Mouse (Mus musculus): ENCODE measurements around the gene Dab2ip. TPM values are rescaled to one million over a fixed set of nuclear protein-coding genes. Genes with fewer than 3 reads are reported as not detected.
A peak's percentile ranks its signal among the peaks of the same experiment; 100 is the strongest.

Dab2ip gene
- polyA plus RNA-seq, 1 experiment from 2014 or later: 27.0 TPM

DNA sequence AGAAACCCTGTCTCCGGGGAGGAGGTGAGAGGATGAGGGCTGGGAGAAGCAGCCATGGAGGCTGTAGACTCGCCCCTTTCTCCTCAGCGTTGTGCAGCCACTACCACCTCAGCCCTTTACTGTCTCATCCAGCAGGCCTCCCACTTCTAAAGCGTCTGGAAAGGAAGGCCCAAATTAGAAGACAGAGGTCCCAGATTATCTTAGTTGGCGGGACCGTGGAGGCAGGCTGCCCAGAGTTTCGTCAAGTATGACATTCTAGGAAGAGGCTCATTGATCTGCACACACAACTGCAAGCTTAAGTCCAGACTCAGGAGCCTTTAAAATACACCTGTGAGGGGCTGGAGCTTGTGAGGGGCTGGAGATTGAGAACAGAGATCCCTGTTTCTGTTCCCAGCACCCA is 84.2 kb downstream of the Dab2ip start:
- 79% methylated on average over 7 of the region's 7 CpGs for WGBS
- H3K4me3 ChIP-seq (ENCODE audit: low read length): no peak overlapping the region
- no peak for ATAC-seq

DNA sequence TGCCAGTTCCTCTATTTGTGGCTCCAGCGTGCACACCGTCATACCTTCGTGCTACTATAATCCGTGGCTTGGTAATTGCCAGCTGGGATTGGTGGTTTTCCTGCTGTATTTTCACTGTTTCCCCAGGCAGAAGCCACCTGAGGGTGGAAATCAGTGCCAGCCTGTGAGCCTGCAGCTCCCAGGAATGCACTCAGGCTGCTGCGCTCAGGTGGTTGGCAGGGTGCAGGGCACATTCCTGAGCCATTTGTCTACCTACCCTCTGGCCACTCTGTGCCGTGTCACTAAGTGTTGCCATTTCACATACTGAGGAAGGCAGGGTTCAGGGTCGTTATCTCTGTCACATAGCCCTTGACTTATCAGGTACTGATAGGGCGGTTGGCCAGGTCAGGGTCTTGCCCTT is 88.5 kb downstream of the Dab2ip start:
- no peak for ATAC-seq
- H3K27me3 ChIP-seq (replicated peaks; ENCODE audit: control insufficient read depth, insufficient read depth, low read length): no peaks in the 10 kb centered on the region
- no peak overlapping the region for H3K27ac ChIP-seq (ENCODE audit: low read length)
- H3K36me3 ChIP-seq (ENCODE audit: control insufficient read depth, insufficient read depth, low read length): peaks cover 4% of the 10 kb centered on the region; the same call in 1 of the 2 replicates
- no peak overlapping the region for H3K4me2 ChIP-seq (ENCODE audit: low read depth, low read length)
- no peaks in the 10 kb centered on the region for H3K9me3 ChIP-seq (ENCODE audit: control insufficient read depth, low read length)
- H3K4me1 ChIP-seq (ENCODE audit: control insufficient read depth, insufficient read depth, low read length): peaks cover 8% of the 10 kb centered on the region
- H3K9ac ChIP-seq (ENCODE audit: low read depth, low read length): no peak overlapping the region
- H3K4me3 ChIP-seq (ENCODE audit: low read length): no peak overlapping the region
- 78% methylated on average over 8 of the region's 8 CpGs for WGBS

More for the DNA sequence above, 84.2 kb downstream of the Dab2ip start:
- Histone ChIP-seq H3K4me1 (ENCODE audit: control insufficient read depth, insufficient read depth, low read length) (peaks cover 5% of the 10 kb centered on the region; the same call in 1 of the 2 replicates), H3K36me3 (ENCODE audit: control insufficient read depth, insufficient read depth, low read length) (peaks cover 4% of the 10 kb centered on the region; the same call in 1 of the 2 replicates), H3K9ac (ENCODE audit: low read depth, low read length) (no peak overlapping the region), H3K4me2 (ENCODE audit: low read depth, low read length) (no peak overlapping the region), H3K27me3 (replicated peaks; ENCODE audit: control insufficient read depth, insufficient read depth, low read length) (no peaks in the 10 kb centered on the region), H3K27ac (ENCODE audit: low read length) (no peak overlapping the region), H3K9me3 (ENCODE audit: control insufficient read depth, low read length) (no peaks in the 10 kb centered on the region)

DNA sequence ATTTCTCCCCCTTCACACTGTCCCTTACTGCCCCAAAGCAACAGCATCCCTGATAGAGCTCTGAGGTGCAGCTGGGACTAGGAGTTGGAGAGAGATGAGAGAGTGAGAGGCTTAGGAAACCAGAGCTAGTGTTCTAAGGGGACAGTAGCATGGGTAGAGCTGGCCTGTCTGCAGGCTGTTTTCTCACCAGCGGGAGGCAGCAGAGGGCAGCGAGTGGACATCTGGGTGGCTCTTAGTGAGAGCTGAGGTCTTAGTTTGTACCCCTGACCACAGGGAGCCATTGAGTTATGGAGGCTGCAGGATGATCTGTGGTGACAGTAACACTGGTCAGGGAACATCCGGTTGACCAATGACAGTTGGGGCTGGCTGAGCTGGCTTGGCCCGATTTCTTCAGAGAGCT is 91.6 kb downstream of the Dab2ip start:
- peaks cover 4% of the 10 kb centered on the region; the same call in 1 of the 2 replicates for H3K36me3 ChIP-seq (ENCODE audit: control insufficient read depth, insufficient read depth, low read length)
- WGBS: 40% methylated on average over 4 of the region's 4 CpGs
- H3K27ac ChIP-seq (ENCODE audit: low read length): no peak overlapping the region
- no peak overlapping the region for H3K4me2 ChIP-seq (ENCODE audit: low read depth, low read length)
- H3K4me3 ChIP-seq (ENCODE audit: low read length): no peak overlapping the region
- no peaks in the 10 kb centered on the region for H3K27me3 ChIP-seq (replicated peaks; ENCODE audit: control insufficient read depth, insufficient read depth, low read length)
- no peaks in the 10 kb centered on the region for H3K9me3 ChIP-seq (ENCODE audit: control insufficient read depth, low read length)
- peaks cover 20% of the 10 kb centered on the region for H3K4me1 ChIP-seq (ENCODE audit: control insufficient read depth, insufficient read depth, low read length)
- H3K9ac ChIP-seq (ENCODE audit: low read depth, low read length): no peak overlapping the region
- ATAC-seq: peak; percentile 49

DNA sequence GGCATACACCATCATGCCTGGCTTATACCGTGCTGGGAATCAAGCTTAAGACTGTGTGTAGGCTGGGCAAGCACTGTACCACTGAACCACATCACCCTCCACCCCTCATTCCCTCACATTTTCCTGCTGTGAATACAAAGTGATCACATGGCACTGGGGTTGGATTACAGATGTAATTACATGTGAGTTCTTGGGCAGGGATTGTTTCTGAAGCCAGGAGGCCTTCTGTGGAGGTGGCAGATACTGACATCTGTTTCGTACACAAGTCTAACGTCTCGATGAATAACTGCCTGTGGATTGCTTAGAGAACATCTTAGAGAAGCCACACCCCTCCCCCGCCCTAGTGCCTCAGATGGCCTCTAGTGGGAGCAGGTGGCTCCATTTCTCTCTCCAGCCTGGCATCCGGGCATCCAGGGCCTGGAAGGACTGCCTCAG is 93.2 kb downstream of the Dab2ip start:
- WGBS: 45% methylated on average over 6 of the region's 6 CpGs

DNA sequence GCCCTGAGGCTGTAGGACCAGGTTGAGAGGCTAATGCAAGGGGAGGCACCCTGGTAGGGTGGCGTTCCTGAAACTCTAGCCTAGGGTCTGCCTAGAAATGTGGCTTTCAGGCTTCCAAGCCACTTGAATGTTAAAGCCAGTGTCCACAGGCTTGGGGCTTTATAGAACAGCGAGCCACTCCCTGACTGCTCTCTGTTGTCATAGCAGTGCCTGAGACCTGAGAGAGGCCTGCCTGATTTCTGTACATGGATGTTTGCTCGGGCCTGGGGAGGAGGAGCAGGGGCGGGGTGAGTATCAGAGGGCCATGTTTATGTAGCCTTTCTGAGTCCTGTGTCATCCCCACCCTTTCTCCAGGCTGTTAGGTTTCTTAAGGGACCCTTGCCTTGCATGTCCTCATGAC is 94.9 kb downstream of the Dab2ip start:
- Histone ChIP-seq H3K9ac (ENCODE audit: low read depth, low read length) (no peak overlapping the region), H3K9me3 (ENCODE audit: control insufficient read depth, low read length) (no peaks in the 10 kb centered on the region), H3K4me3 (ENCODE audit: low read length) (no peak overlapping the region), H3K27me3 (replicated peaks; ENCODE audit: control insufficient read depth, insufficient read depth, low read length) (no peaks in the 10 kb centered on the region), H3K27ac (ENCODE audit: low read length) (no peak overlapping the region), H3K4me2 (ENCODE audit: low read depth, low read length) (no peak overlapping the region), H3K4me1 (ENCODE audit: control insufficient read depth, insufficient read depth, low read length) (peaks cover 28% of the 10 kb centered on the region), H3K36me3 (ENCODE audit: control insufficient read depth, insufficient read depth, low read length) (no peaks in the 10 kb centered on the region; the same call in 1 of the 2 replicates)
- 66% methylated on average over 4 of the region's 4 CpGs for WGBS
- peak; percentile 36; the same call in 1 of the 2 replicates for ATAC-seq

More for the DNA sequence above, 93.2 kb downstream of the Dab2ip start:
- Histone ChIP-seq H3K9ac (ENCODE audit: low read depth, low read length) (no peak overlapping the region), H3K27me3 (replicated peaks; ENCODE audit: control insufficient read depth, insufficient read depth, low read length) (no peaks in the 10 kb centered on the region), H3K4me2 (ENCODE audit: low read depth, low read length) (no peak overlapping the region), H3K4me1 (ENCODE audit: control insufficient read depth, insufficient read depth, low read length) (peaks cover 23% of the 10 kb centered on the region), H3K4me3 (ENCODE audit: low read length) (no peak overlapping the region), H3K9me3 (ENCODE audit: control insufficient read depth, low read length) (no peaks in the 10 kb centered on the region), H3K36me3 (ENCODE audit: control insufficient read depth, insufficient read depth, low read length) (no peaks in the 10 kb centered on the region), H3K27ac (ENCODE audit: low read length) (no peak overlapping the region)
- ATAC-seq: no peak

DNA sequence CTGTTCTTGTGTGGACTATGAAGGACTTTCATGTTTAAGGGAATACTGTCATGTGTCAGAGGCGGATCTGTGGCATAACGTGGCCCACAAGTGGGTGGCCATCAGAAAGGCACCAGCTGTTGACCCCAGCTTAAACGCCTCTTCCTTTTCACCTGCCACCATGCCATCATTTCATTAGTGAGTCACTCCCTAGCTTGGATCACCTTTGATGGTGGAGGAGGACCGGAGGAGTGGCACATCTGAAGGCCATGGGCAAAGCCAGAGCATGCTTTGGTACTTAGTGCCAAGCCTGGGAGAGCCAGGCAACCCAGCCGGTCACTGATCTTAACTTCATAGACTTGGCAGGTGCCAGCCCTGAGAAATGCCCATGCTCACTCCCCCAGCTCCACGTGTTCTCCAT is 96.7 kb downstream of the Dab2ip start:
- Histone ChIP-seq H3K4me3 (ENCODE audit: low read length) (no peak overlapping the region), H3K27ac (ENCODE audit: low read length) (no peak overlapping the region), H3K4me2 (ENCODE audit: low read depth, low read length) (no peak overlapping the region), H3K27me3 (replicated peaks; ENCODE audit: control insufficient read depth, insufficient read depth, low read length) (no peaks in the 10 kb centered on the region), H3K9ac (ENCODE audit: low read depth, low read length) (no peak overlapping the region), H3K9me3 (ENCODE audit: control insufficient read depth, low read length) (no peaks in the 10 kb centered on the region), H3K4me1 (ENCODE audit: control insufficient read depth, insufficient read depth, low read length) (peaks cover 35% of the 10 kb centered on the region), H3K36me3 (ENCODE audit: control insufficient read depth, insufficient read depth, low read length) (no peaks in the 10 kb centered on the region; the same call in 1 of the 2 replicates)
- ATAC-seq: no peak
- 88% methylated on average over 6 of the region's 6 CpGs for WGBS

DNA sequence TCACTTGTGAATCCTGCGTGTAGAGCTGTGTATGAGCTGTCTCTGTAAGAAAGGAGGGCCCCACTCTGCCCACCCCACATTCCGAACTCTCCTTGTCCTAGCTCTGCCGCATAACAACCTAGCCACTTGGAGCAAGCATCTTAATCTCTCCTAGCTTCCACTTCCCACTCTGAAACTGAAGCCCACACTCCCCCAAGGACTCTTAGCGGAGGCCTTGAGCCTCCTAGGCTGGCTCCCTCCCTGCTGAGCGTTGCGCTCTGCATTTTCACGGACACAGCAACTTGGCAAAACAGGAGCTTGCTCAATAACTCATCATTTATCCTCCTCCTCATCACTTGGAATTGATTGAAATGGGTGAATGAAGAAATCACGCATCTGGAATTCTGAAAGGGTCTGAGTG is 97.9 kb downstream of the Dab2ip start:
- peaks cover 39% of the 10 kb centered on the region for H3K4me1 ChIP-seq (ENCODE audit: control insufficient read depth, insufficient read depth, low read length)
- H3K36me3 ChIP-seq (ENCODE audit: control insufficient read depth, insufficient read depth, low read length): no peaks in the 10 kb centered on the region; the same call in 1 of the 2 replicates
- H3K9me3 ChIP-seq (ENCODE audit: control insufficient read depth, low read length): no peaks in the 10 kb centered on the region
- no peak overlapping the region for H3K4me2 ChIP-seq (ENCODE audit: low read depth, low read length)
- no peak overlapping the region for H3K27ac ChIP-seq (ENCODE audit: low read length)
- no peak overlapping the region for H3K4me3 ChIP-seq (ENCODE audit: low read length)
- no peak for ATAC-seq
- no peak overlapping the region for H3K9ac ChIP-seq (ENCODE audit: low read depth, low read length)
- H3K27me3 ChIP-seq (replicated peaks; ENCODE audit: control insufficient read depth, insufficient read depth, low read length): no peaks in the 10 kb centered on the region
- WGBS: 69% methylated on average over 8 of the region's 8 CpGs

DNA sequence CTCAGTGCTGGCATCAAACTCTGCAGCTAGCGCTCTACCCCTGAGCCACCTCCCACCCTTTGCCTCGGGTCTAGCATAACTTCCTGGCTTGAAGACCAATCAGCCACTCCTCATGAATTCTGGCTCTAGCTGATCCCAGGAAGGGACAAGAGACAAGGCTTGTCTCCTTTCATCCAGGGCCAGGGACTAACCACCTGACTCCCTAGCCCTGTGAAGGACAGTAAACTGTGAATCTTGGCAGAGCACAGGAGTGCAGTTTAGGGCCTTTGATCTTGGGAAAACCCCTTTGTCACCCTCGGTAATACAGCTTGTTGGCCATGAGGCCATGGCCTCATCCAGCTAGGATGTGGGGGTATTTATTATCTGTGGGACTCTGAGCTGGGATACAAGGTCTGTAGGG is 100.2 kb downstream of the Dab2ip start:
- 45% methylated on average over 3 of the region's 3 CpGs for WGBS
- Histone ChIP-seq H3K9ac (ENCODE audit: low read depth, low read length) (no peak overlapping the region), H3K4me1 (ENCODE audit: control insufficient read depth, insufficient read depth, low read length) (peaks cover 39% of the 10 kb centered on the region), H3K9me3 (ENCODE audit: control insufficient read depth, low read length) (no peaks in the 10 kb centered on the region), H3K4me2 (ENCODE audit: low read depth, low read length) (no peak overlapping the region), H3K27ac (ENCODE audit: low read length) (peak overlapping the region; percentile 38; the same call in 1 of the 2 replicates), H3K27me3 (replicated peaks; ENCODE audit: control insufficient read depth, insufficient read depth, low read length) (no peaks in the 10 kb centered on the region), H3K4me3 (ENCODE audit: low read length) (no peak overlapping the region), H3K36me3 (ENCODE audit: control insufficient read depth, insufficient read depth, low read length) (no peaks in the 10 kb centered on the region; the same call in 1 of the 2 replicates)
- no peak for ATAC-seq

DNA sequence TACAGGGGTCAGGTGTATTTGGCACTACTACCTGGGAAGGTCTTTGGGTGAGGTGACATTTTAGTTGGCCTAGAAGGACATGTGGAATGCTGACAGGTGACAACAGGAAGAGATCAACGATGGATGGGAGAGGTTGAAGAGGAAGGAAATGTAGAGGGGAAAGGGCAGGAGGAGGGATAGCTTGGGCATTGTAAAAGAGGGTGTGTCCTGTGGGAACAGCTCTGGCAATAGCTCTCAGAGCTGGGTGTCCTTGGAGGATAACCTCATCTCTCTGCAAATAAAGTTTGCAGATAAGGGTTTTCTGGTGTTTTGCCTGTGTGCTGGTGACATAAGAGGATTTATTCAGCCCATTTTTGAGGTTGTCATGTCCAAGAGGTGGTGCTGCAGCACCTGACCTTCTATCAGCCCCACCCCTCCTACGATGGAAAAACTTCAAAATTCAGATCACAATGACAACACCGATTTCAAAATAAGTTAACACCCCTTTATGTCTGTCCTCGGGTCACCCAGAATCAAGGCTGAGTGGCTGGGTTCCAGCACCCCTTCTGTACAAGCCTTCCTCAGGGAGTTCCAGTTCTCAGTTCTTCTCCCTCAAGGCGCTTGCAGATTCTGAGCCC is 101.6 kb downstream of the Dab2ip start:
- Histone ChIP-seq H3K4me3 (ENCODE audit: low read length) (no peak overlapping the region), H3K4me1 (ENCODE audit: control insufficient read depth, insufficient read depth, low read length) (peaks cover 47% of the 10 kb centered on the region), H3K27ac (ENCODE audit: low read length) (peak overlapping the region; percentile 57), H3K9ac (ENCODE audit: low read depth, low read length) (no peak overlapping the region), H3K9me3 (ENCODE audit: control insufficient read depth, low read length) (no peaks in the 10 kb centered on the region), H3K27me3 (replicated peaks; ENCODE audit: control insufficient read depth, insufficient read depth, low read length) (no peaks in the 10 kb centered on the region), H3K4me2 (ENCODE audit: low read depth, low read length) (no peak overlapping the region), H3K36me3 (ENCODE audit: control insufficient read depth, insufficient read depth, low read length) (no peaks in the 10 kb centered on the region; the same call in 1 of the 2 replicates)
- peak; percentile 72 for ATAC-seq
- 68% methylated on average over 5 of the region's 5 CpGs for WGBS
